Mouse (Mus musculus): ENCODE results near the gene Olfr1392.
"Not testable (repeated sequence)": the region's sequence is repeated elsewhere in the genome, so short reads cannot be mapped to it uniquely, and the experiment has no call there.

The Olfr1392 gene

DNA sequence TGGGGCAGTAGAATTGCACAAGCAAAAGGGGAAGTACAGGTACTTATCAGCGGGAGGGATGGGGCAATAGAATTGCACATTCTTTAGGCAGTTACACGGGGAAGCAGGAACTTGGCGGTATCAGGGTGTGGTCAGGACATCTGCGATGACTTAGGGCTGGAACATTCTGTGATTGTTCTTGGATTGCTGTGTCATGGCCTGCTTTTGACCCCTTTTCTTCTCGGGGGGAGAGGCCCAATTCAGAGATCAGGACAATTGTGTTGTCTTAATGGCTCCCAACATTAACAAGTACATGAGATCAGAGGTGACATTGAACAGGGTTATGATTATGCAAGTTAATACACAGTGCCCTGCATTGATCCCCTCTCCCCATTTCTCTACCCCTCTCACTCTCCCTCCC, 23.5 kb downstream of the Olfr1392 start:
- DNase-seq (ENCODE audit: low spot score in 2 of 2) = not testable (repeated sequence)

GRCm38 (mm10) chr11:49322442-49322841, 37.4 kb downstream of the Olfr1392 start, which contains the start of gene Olfr1391:
TSS of gene Olfr1391 (plus strand) at chr11:49322742.
- DNase-seq (ENCODE audit: low spot score in 2 of 2) = no peak

DNA sequence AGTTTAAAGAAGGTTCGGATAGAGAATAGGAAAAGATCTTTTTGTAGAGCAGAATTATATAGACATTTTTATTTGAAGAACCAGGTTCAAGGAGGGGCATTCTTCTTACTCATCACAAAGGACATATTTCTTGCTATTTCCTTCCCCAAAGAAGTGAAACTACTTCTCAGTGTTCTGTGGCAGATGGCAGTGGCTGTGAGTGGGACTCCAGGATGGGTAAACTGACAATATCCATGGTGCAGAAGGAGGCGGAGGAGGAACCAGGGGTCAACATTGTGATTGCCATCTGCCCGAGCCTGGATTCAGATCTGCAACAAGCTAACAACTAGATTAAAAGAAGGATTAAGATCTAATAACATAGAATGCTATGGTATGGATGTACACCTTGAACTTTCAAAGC, 41.6 kb downstream of the Olfr1392 start:
- DNase-seq (ENCODE audit: low spot score in 2 of 2) = no peak

- DNase-seq (ENCODE audit: low spot score in 2 of 2) = no peak
Observed at GRCm38 (mm10) chr11:49329686-49330085, 44.6 kb downstream of the Olfr1392 start.

DNA sequence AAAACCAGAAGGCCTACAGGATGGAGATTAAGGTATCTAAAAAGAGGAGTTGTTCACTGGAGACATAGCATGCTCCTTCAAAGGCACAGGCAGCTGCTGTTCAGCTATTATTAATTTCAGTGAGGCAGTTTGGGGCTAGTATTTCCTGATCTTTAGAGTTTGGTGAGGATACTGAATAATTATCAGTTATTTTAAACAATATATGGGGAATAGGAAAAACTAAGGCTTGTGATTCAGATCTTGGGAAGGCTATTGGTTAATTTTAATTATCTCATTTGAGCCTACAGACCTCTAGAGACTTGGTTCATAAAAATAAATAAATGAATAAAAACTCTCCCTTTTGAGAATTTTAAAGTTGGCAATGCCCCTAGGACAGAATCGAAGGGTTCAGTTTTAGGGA, 49.8 kb downstream of the Olfr1392 start, which contains the start of gene Olfr1390:
Olfr1390 (plus strand) TSS at position 301 of the 400 bp plus-strand sequence.
- no peak for DNase-seq (ENCODE audit: low spot score in 2 of 2)

DNA sequence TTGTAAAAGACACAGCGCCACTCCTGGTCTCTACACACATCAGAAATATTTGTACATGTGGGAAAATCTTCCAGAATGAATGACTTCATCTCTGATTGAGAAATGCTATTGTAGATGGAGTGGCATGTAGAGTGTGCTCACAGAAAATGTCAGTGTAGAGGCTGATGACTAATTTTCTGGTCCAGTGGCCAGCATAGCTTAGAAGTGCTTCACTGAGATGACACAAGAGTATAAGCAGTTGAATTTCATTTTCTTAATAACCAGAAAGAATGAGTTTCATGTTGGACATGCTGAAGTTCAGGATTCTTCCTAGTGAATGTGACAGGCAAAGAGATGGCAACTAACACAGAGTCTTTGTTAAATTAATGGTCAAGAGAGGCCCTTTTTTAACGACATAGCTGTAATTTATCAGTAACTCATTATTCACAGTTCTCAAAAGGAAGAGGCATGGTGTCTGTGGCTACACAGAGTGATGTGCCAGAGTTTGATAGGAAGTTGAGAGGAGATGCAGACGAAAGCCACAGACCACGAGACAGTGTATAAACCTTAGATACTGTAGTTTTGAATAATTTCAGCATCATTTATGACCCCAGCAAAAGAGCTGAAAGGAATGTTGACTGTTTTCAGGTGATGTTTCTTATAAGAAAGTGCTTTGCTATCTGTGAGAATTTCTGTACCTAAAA, 52.2 kb downstream of the Olfr1392 start:
- no peak for DNase-seq (ENCODE audit: low spot score in 2 of 2)
